Mouse (Mus musculus): ENCODE results near the gene Dnah10. TPM values are rescaled to one million over a fixed set of nuclear protein-coding genes. Genes with fewer than 3 reads are reported as not detected.

Gene Dnah10
- total RNA-seq, 2 experiments from 2014 or later: 0.25 to 0.57 TPM

GRCm38 (mm10) chr5:124860013-124860412, 135.1 kb downstream of the Dnah10 start:
- intact Hi-C loops (cut with DNase I): no loop called here
- DNase-seq (ENCODE audit: low spot score in 2 of 2): no peak

- intact Hi-C loops (cut with DNase I): no loop called here
- peak; percentile 43 to 62 for DNase-seq (ENCODE audit: low spot score in 2 of 2)
Observed at GRCm38 (mm10) chr5:124861463-124861862, 136.6 kb downstream of the Dnah10 start.

- intact Hi-C loops (cut with DNase I): no loop called here
- peak; percentile 94 to 95 for DNase-seq (ENCODE audit: low spot score in 2 of 2)
Observed at GRCm38 (mm10) chr5:124862013-124862866, 137.4 kb downstream of the Dnah10 start, which contains the start of the genes Ccdc92 and Zfp664. Gene Ccdc92 (minus strand): TSS chr5:124862424. Gene Zfp664 (plus strand): TSS chr5:124862691.

GRCm38 (mm10) chr5:124862871-124863741, 138.2 kb downstream of the Dnah10 start:
- DNase-seq (ENCODE audit: low spot score in 2 of 2): no peak
- intact Hi-C loops (cut with DNase I): no loop called here

GRCm38 (mm10) chr5:124868981-124869380, 144.1 kb downstream of the Dnah10 start:
- intact Hi-C loops (cut with DNase I): loop anchor here (5.0 kb wide), 1 partner anchor 92 kb away; no protein-coding TSS in a partner anchor
- peak; percentile 56 to 69 for DNase-seq (ENCODE audit: low spot score in 2 of 2)

- no peak for DNase-seq (ENCODE audit: low spot score in 2 of 2)
- intact Hi-C loops (cut with DNase I): no loop called here
Observed at GRCm38 (mm10) chr5:124872033-124872432, 147.1 kb downstream of the Dnah10 start.

- intact Hi-C loops (cut with DNase I): no loop called here
- DNase-seq (ENCODE audit: low spot score in 2 of 2): no peak
Observed at GRCm38 (mm10) chr5:124873096-124873495, 148.2 kb downstream of the Dnah10 start.

GRCm38 (mm10) chr5:124873890-124874601, 149.2 kb downstream of the Dnah10 start:
- no peak for DNase-seq (ENCODE audit: low spot score in 2 of 2)
- intact Hi-C loops (cut with DNase I): no loop called here

GRCm38 (mm10) chr5:124879251-124879650, 154.4 kb downstream of the Dnah10 start:
- intact Hi-C loops (cut with DNase I): no loop called here
- DNase-seq (ENCODE audit: low spot score in 2 of 2): no peak

- DNase-seq (ENCODE audit: low spot score in 2 of 2): no peak
- intact Hi-C loops (cut with DNase I): no loop called here
Observed at GRCm38 (mm10) chr5:124879801-124880200, 154.9 kb downstream of the Dnah10 start.

GRCm38 (mm10) chr5:124883877-124884276, 159.0 kb downstream of the Dnah10 start:
- peak; percentile 60 to 73 for DNase-seq (ENCODE audit: low spot score in 2 of 2)
- intact Hi-C loops (cut with DNase I): no loop called here

Other genes starting within 250 kb of the Dnah10 start
- gene Rilpl2, start 246.7 kb upstream of the Dnah10 start, total RNA-seq (2021): 10 to 100 TPM; 18.8 to 20.5 TPM
- gene Snrnp35, start 242.0 kb upstream of the Dnah10 start, total RNA-seq (2021): 10 to 100 TPM; 22.7 to 28.0 TPM
- 10 to 100 TPM; 65.9 to 97.7 TPM for gene Rilpl1, start 193.7 kb upstream of the Dnah10 start, total RNA-seq (2021)
- gene Tmed2, start 184.4 kb upstream of the Dnah10 start, total RNA-seq (2021): 10 to 100 TPM; 97.9 to 98.5 TPM
- gene Ddx55, start 172.2 kb upstream of the Dnah10 start, total RNA-seq (2021): 10 to 100 TPM; 23.9 to 31.0 TPM
- 10 to 100 TPM; 37.6 to 37.9 TPM for gene Eif2b1, start 146.0 kb upstream of the Dnah10 start, total RNA-seq (2021)
- gene Gtf2h3, start 145.9 kb upstream of the Dnah10 start, total RNA-seq (2021): 10 to 100 TPM; 26.7 to 32.8 TPM
- gene Atp6v0a2, start 96.5 kb upstream of the Dnah10 start, total RNA-seq (2021): 10 to 100 TPM; 57.8 to 64.7 TPM
- 10 to 100 TPM; 78.5 to 84.5 TPM for gene Ccdc92, start 137.3 kb downstream of the Dnah10 start, total RNA-seq (2021)
- 10 to 100 TPM; 66.0 to 71.9 TPM for gene Zfp664, start 137.6 kb downstream of the Dnah10 start, total RNA-seq (2021)